Mouse (Mus musculus): Measurements from ENCODE around the gene Oxa1l.

DNA sequence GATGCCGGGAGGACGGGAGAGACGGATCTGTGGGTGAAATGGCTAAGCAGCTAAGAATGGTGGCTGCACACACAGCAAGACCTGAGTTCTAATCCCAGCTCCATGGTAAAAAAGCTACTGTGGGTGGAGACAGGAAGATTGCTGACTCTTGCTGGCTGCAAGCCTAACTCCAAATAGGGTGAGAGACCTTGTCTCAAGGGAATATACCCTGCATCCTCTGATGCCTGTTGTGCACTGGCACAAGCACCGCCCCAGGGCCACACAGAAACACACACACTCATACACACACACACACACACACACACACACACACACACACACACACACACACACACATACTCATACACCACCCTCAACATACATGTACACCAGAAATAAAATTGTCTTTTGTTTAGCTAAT lies 56.2 kb downstream of the Oxa1l start:
- no peak for TF ChIP-seq POLR2A (IDR thresholded peaks at IDR 0.05; ENCODE audit: control insufficient read depth in 1 of 2, insufficient read depth in 1 of 2, low read depth in 1 of 2, low read length in 2 of 2, poor library complexity in 1 of 2)
- no peak for TF ChIP-seq USF2 (IDR thresholded peaks at IDR 0.05; ENCODE audit: borderline replicate concordance in 1 of 2, insufficient read depth in 1 of 2, low read depth in 1 of 2, low read length in 2 of 2)
- TF ChIP-seq CTCF (IDR thresholded peaks at IDR 0.05 in 2 of 3, conservative IDR thresholded peaks at IDR 0.05 in 1 of 3; ENCODE audit: control insufficient read depth in 1 of 3, insufficient read depth in 1 of 3, low read depth in 2 of 3, low read length in 3 of 3, poor library complexity in 1 of 3, severe bottlenecking in 1 of 3), result no peak
- no peak for TF ChIP-seq CHD1 (IDR thresholded peaks at IDR 0.05; ENCODE audit: low read depth, low read length)
- TF ChIP-seq RAD21 (IDR thresholded peaks at IDR 0.05; ENCODE audit: low read depth, low read length), result no peak
- no peak for TF ChIP-seq JUND (IDR thresholded peaks at IDR 0.05; ENCODE audit: low read depth, low read length)
- TF ChIP-seq NRF1 (IDR thresholded peaks at IDR 0.05; ENCODE audit: insufficient read depth, low read depth, low read length, poor library complexity, severe bottlenecking), result no peak
- no peak for TF ChIP-seq MEF2A (IDR thresholded peaks at IDR 0.05; ENCODE audit: extremely low read depth, insufficient replicate concordance, low read depth, low read length, poor library complexity, severe bottlenecking)
- no peak for TF ChIP-seq GATA1 (IDR thresholded peaks at IDR 0.05; ENCODE audit: low read depth, low read length)
- no peak for TF ChIP-seq MXI1 (IDR thresholded peaks at IDR 0.05; ENCODE audit: low read depth, low read length)
- no peak for TF ChIP-seq BHLHE40 (IDR thresholded peaks at IDR 0.05; ENCODE audit: borderline replicate concordance, low read depth, low read length)
- no peak for TF ChIP-seq SMC3 (IDR thresholded peaks at IDR 0.05; ENCODE audit: low read depth, low read length)
